Mouse (Mus musculus): ENCODE data around the gene Frmpd4. TPM values are rescaled to one million over a fixed set of nuclear protein-coding genes. Genes with fewer than 3 reads are reported as not detected.

Gene Frmpd4
- polyA plus RNA-seq, 1 experiment from 2014 or later = 0.18 TPM

DNA sequence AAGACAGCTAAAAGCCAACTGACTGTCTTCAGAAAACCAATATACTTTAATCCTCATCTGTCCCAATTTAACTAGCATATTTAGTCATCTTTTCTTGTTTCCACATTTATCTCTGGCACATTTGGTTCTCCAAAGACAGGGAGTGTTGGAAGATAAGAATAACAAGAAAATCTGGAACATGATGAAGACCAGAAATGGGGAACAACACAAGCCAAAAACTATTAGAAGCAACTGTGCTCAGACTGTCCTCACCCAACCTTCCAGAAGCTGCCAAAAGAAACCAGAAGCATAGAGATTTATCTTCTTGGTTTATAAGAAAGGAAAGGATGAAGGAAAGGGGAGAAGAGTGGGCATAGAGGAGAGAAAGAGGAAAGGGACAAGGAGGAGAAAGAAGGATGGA is 748.6 kb downstream of the Frmpd4 start:
- Histone ChIP-seq H3K27me3 (replicated peaks; ENCODE audit: control insufficient read depth, insufficient read depth, low read length) (no peaks in the 10 kb centered on the region), H3K4me3 (ENCODE audit: low read depth, low read length) (no peak overlapping the region), H3K4me2 (ENCODE audit: low read length) (no peak overlapping the region), H3K27ac (ENCODE audit: low read depth) (no peak overlapping the region), H3K9me3 (ENCODE audit: control insufficient read depth, low read length) (no peaks in the 10 kb centered on the region), H3K4me1 (replicated peaks; ENCODE audit: control insufficient read depth, insufficient read depth, low read length) (no peaks in the 10 kb centered on the region), H3K36me3 (ENCODE audit: control insufficient read depth, insufficient read depth, low read length) (no peaks in the 10 kb centered on the region), H3K9ac (ENCODE audit: low read length) (no peak overlapping the region)
- ATAC-seq (replicated peaks; ENCODE audit: low FRiP score, low TSS enrichment, low read depth) (no peak), DNase-seq (ENCODE audit: low spot score) (no peak)

DNA sequence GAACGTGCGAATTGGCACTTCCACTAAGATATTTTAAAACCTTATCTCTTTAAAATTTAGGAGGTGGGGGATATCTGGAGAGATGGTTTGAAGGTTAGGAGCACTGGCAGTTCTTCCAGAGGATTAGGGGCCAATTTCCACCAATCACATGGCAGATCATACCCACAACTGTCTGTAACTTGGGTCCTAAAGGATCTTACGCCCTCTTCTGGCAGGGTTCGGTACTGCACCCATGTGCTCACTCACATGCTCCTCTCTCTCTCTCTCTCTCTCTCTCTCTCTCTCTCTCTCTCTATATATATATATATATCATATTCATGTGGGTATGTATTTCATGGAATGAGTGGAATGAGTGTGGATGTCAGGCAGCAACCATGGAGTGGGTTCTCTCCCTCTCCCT is 759.7 kb downstream of the Frmpd4 start:
- H3K27me3 ChIP-seq (replicated peaks; ENCODE audit: control insufficient read depth, insufficient read depth, low read length) = peaks cover 2% of the 10 kb centered on the region; the same call in 1 of the 2 replicates
- H3K4me1 ChIP-seq (replicated peaks; ENCODE audit: control insufficient read depth, insufficient read depth, low read length) = no peaks in the 10 kb centered on the region
- no peak overlapping the region for H3K9ac ChIP-seq (ENCODE audit: low read length)
- H3K27ac ChIP-seq (ENCODE audit: low read depth) = no peak overlapping the region
- no peak for DNase-seq (ENCODE audit: low spot score)
- no peaks in the 10 kb centered on the region for H3K36me3 ChIP-seq (ENCODE audit: control insufficient read depth, insufficient read depth, low read length)
- H3K4me2 ChIP-seq (ENCODE audit: low read length) = no peak overlapping the region
- H3K4me3 ChIP-seq (ENCODE audit: low read depth, low read length) = no peak overlapping the region
- no peaks in the 10 kb centered on the region for H3K9me3 ChIP-seq (ENCODE audit: control insufficient read depth, low read length)
- WGBS = 50% methylated on average over 4 of the region's 4 CpGs
- ATAC-seq (replicated peaks; ENCODE audit: low FRiP score, low TSS enrichment, low read depth) = no peak

DNA sequence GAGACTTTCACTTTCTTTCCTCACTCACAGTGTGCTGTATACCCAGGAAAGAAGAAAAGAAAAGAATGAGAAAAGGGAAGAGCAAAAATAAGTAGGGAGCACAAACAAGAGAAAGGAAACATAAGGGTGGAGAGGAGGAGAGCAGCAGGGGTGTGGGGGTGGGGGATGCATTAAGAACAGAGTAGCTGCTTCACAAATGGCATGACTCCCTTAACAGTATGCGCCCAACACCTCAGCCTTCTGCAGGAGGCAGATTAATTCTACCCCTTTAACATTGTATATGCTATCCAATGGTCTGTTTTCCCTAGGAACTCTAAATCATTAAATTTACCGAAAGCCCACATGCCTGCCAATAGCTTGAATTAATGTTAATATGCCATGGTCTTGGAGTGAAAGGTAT is 766.9 kb downstream of the Frmpd4 start:
- no peak overlapping the region for H3K4me3 ChIP-seq (ENCODE audit: low read depth, low read length)
- H3K27ac ChIP-seq (ENCODE audit: low read depth) = no peak overlapping the region
- 62% methylated on average over 2 of the region's 2 CpGs for WGBS
- H3K9ac ChIP-seq (ENCODE audit: low read length) = no peak overlapping the region
- H3K4me2 ChIP-seq (ENCODE audit: low read length) = no peak overlapping the region
- no peaks in the 10 kb centered on the region for H3K4me1 ChIP-seq (replicated peaks; ENCODE audit: control insufficient read depth, insufficient read depth, low read length)
- ATAC-seq (replicated peaks; ENCODE audit: low FRiP score, low TSS enrichment, low read depth) (no peak), DNase-seq (ENCODE audit: low spot score) (no peak)
- H3K9me3 ChIP-seq (ENCODE audit: control insufficient read depth, low read length) = no peaks in the 10 kb centered on the region
- peaks cover 8% of the 10 kb centered on the region; the same call in 1 of the 2 replicates for H3K27me3 ChIP-seq (replicated peaks; ENCODE audit: control insufficient read depth, insufficient read depth, low read length)
- no peaks in the 10 kb centered on the region for H3K36me3 ChIP-seq (ENCODE audit: control insufficient read depth, insufficient read depth, low read length)

DNA sequence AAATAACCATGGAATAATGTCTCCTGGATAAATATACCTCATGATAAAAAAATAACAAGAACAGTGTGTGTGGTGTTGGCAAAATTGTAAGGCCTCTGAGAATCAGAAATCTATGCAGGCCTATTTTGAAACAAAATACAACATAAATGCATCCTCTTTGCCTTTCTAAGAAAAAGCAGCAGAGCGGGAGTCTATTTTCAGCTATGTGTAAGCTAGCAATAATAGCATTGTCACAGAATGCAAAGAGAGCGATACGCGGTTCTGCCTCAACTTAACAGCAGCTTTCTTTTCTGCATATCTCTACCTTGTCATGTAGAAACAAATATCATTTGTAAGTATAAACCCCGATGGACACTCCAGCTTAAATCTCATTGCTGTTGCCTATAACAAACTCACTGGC is 768.5 kb downstream of the Frmpd4 start:
- no peak overlapping the region for H3K27ac ChIP-seq (ENCODE audit: low read depth)
- H3K9ac ChIP-seq (ENCODE audit: low read length) = no peak overlapping the region
- H3K27me3 ChIP-seq (replicated peaks; ENCODE audit: control insufficient read depth, insufficient read depth, low read length) = 0 out of 2 replicates have a peak, but pooled peaks cover 8% of the 10 kb centered on the region
- ATAC-seq (replicated peaks; ENCODE audit: low FRiP score, low TSS enrichment, low read depth) (no peak), DNase-seq (ENCODE audit: low spot score) (no peak)
- H3K4me3 ChIP-seq (ENCODE audit: low read depth, low read length) = no peak overlapping the region
- 97% methylated on average over 5 of the region's 5 CpGs for WGBS
- no peaks in the 10 kb centered on the region for H3K36me3 ChIP-seq (ENCODE audit: control insufficient read depth, insufficient read depth, low read length)
- no peak overlapping the region for H3K4me2 ChIP-seq (ENCODE audit: low read length)
- H3K4me1 ChIP-seq (replicated peaks; ENCODE audit: control insufficient read depth, insufficient read depth, low read length) = no peaks in the 10 kb centered on the region
- H3K9me3 ChIP-seq (ENCODE audit: control insufficient read depth, low read length) = no peaks in the 10 kb centered on the region

DNA sequence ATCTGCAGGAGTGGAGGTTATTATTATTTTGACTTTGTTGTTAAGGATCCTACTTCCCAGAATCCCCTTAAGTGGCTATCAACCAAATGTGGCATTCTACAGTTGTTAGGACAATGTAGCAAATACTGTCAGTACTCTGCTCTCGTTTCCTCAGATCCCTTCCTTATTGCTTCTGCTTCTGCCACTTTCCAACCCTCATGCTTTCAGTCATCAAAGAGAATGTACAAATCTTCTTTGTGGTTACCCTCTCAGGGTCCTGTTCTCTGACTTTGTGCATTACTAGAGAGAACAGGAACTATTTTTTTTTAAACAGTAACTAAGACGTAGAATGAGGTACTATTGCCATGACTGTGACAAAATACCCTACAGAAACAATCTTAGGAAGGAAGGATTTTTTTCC is 788.3 kb downstream of the Frmpd4 start:
- H3K27me3 ChIP-seq (replicated peaks; ENCODE audit: control insufficient read depth, insufficient read depth, low read length) = no peaks in the 10 kb centered on the region
- H3K9ac ChIP-seq (ENCODE audit: low read length) = no peak overlapping the region
- no peaks in the 10 kb centered on the region for H3K36me3 ChIP-seq (ENCODE audit: control insufficient read depth, insufficient read depth, low read length)
- ATAC-seq (replicated peaks; ENCODE audit: low FRiP score, low TSS enrichment, low read depth) (no peak), DNase-seq (ENCODE audit: low spot score) (no peak)
- no peaks in the 10 kb centered on the region for H3K4me1 ChIP-seq (replicated peaks; ENCODE audit: control insufficient read depth, insufficient read depth, low read length)
- H3K9me3 ChIP-seq (ENCODE audit: control insufficient read depth, low read length) = no peaks in the 10 kb centered on the region
- WGBS = 70% methylated on average over 2 of the region's 2 CpGs
- H3K4me3 ChIP-seq (ENCODE audit: low read depth, low read length) = no peak overlapping the region
- no peak overlapping the region for H3K4me2 ChIP-seq (ENCODE audit: low read length)
- no peak overlapping the region for H3K27ac ChIP-seq (ENCODE audit: low read depth)

DNA sequence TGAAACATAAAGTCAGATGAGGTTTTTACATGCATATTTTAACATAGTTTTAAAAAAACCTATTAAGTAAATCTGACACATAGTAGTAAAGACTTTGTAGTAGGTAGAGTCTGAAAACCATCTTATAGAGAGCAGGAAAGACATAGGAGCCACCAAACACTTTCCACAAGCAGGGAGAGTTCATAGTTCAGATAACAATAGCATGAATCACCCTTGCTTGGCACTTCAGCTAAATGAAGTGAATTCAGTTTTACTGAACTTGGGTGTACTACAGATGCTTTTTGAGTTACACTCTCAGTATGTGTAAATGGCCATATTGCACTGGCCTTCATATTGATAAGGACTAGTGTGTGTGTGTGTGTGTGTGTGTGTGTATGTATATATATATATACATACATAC is 793.5 kb downstream of the Frmpd4 start:
- H3K4me2 ChIP-seq (ENCODE audit: low read length) = no peak overlapping the region
- H3K27me3 ChIP-seq (replicated peaks; ENCODE audit: control insufficient read depth, insufficient read depth, low read length) = peaks cover 8% of the 10 kb centered on the region; the same call in 1 of the 2 replicates
- H3K27ac ChIP-seq (ENCODE audit: low read depth) = no peak overlapping the region
- no peaks in the 10 kb centered on the region for H3K36me3 ChIP-seq (ENCODE audit: control insufficient read depth, insufficient read depth, low read length)
- DNase-seq (ENCODE audit: low spot score) (no peak), ATAC-seq (replicated peaks; ENCODE audit: low FRiP score, low TSS enrichment, low read depth) (no peak)
- no peaks in the 10 kb centered on the region for H3K4me1 ChIP-seq (replicated peaks; ENCODE audit: control insufficient read depth, insufficient read depth, low read length)
- no peaks in the 10 kb centered on the region for H3K9me3 ChIP-seq (ENCODE audit: control insufficient read depth, low read length)
- H3K9ac ChIP-seq (ENCODE audit: low read length) = no peak overlapping the region
- H3K4me3 ChIP-seq (ENCODE audit: low read depth, low read length) = no peak overlapping the region

DNA sequence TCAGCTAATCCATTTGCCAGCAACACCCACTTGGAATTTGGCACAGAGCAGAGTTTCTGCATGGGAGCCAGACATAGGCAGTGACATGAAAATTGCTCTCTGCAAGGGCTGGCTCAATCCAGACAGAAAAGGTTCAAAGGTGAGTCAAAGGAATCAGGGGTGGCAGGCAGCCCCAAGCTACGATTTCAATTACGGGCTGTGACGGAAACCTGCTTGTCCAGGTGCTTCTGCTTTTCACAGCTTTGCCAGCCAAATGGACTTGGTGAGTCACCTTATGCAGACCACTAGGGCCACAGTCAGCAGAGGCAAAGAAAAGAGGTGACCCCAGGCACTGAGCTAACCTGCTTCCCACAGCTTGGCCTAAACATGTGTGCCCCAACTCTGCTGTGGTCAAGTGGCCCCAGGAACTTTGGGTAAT is 857.5 kb downstream of the Frmpd4 start:
- ATAC-seq (replicated peaks; ENCODE audit: low FRiP score, low TSS enrichment, low read depth) (no peak), DNase-seq (ENCODE audit: low spot score) (no peak)
- 79% methylated on average over 3 of the region's 3 CpGs for WGBS
- Histone ChIP-seq H3K9me3 (ENCODE audit: control insufficient read depth, low read length) (no peaks in the 10 kb centered on the region), H3K36me3 (ENCODE audit: control insufficient read depth, insufficient read depth, low read length) (no peaks in the 10 kb centered on the region), H3K27ac (ENCODE audit: low read depth) (no peak overlapping the region), H3K9ac (ENCODE audit: low read length) (no peak overlapping the region), H3K4me3 (ENCODE audit: low read depth, low read length) (no peak overlapping the region), H3K4me2 (ENCODE audit: low read length) (no peak overlapping the region), H3K27me3 (replicated peaks; ENCODE audit: control insufficient read depth, insufficient read depth, low read length) (peaks cover 10% of the 10 kb centered on the region; the same call in 1 of the 2 replicates), H3K4me1 (replicated peaks; ENCODE audit: control insufficient read depth, insufficient read depth, low read length) (no peaks in the 10 kb centered on the region)

DNA sequence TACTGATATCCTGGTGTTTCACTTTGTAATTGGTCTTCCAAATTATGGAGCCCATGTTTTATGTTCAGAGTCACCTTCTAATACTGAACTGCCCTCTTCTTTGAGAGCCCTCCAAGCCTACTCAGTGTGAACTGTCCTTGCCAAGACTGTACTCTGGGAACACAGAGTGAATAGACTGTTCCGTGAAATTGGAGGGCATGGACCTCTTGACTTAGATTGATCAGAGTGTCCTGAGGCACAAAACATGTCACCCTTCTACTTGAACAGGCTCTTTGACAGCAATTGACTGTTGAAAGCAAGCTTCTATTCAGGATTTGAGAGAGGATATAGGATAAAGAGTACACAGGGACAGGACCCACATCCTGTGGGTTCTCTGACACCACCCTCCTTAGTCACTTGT is 857.9 kb downstream of the Frmpd4 start:
- Histone ChIP-seq H3K9me3 (ENCODE audit: control insufficient read depth, low read length) (no peaks in the 10 kb centered on the region), H3K4me2 (ENCODE audit: low read length) (no peak overlapping the region), H3K4me1 (replicated peaks; ENCODE audit: control insufficient read depth, insufficient read depth, low read length) (no peaks in the 10 kb centered on the region), H3K27ac (ENCODE audit: low read depth) (no peak overlapping the region), H3K4me3 (ENCODE audit: low read depth, low read length) (no peak overlapping the region), H3K36me3 (ENCODE audit: control insufficient read depth, insufficient read depth, low read length) (no peaks in the 10 kb centered on the region), H3K27me3 (replicated peaks; ENCODE audit: control insufficient read depth, insufficient read depth, low read length) (peaks cover 13% of the 10 kb centered on the region; the same call in 1 of the 2 replicates), H3K9ac (ENCODE audit: low read length) (no peak overlapping the region)
- ATAC-seq (replicated peaks; ENCODE audit: low FRiP score, low TSS enrichment, low read depth) = no peak
- no peak for DNase-seq (ENCODE audit: low spot score)
- WGBS = 86% methylated on average over 1 of the region's 1 CpGs

DNA sequence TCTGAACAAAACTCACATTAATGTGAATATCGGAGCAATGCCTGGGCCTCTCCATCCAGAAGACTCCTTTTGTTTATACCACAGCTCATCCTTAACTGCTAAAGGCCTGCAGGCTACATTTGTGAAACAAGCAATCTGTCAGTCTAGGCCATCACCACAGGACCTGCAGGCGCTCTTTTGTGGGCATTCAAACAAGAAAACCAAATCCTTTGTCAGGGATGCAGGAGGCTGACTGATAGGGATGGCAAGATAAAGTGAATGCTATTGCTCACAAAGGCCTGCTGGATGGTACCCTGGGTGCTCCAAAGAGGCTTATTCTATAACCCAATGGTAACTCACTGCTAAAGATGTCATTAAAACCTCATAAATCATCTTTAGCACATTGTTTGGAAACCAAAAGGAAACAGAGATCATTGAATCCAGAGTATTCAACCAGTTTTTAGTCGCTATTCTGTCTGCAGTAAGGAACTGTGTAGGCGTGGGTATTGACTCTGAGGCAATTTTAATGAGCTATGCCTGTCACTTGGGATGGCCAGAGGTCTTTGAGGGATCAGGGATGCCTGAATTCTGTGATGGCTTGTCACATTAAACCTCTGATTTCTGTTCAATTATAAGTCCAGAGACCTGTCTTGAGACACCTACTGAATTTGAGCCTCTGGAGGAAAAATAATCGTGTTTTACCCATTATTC is 922.1 kb downstream of the Frmpd4 start:
- ATAC-seq (replicated peaks; ENCODE audit: low FRiP score, low TSS enrichment, low read depth) (no peak), DNase-seq (ENCODE audit: low spot score) (no peak)
- no peaks in the 10 kb centered on the region for H3K36me3 ChIP-seq (ENCODE audit: control insufficient read depth, insufficient read depth, low read length)
- H3K27me3 ChIP-seq (replicated peaks; ENCODE audit: control insufficient read depth, insufficient read depth, low read length) = no peaks in the 10 kb centered on the region
- no peak overlapping the region for H3K9ac ChIP-seq (ENCODE audit: low read length)
- H3K4me1 ChIP-seq (replicated peaks; ENCODE audit: control insufficient read depth, insufficient read depth, low read length) = no peaks in the 10 kb centered on the region
- H3K4me3 ChIP-seq (ENCODE audit: low read depth, low read length) = no peak overlapping the region
- no peaks in the 10 kb centered on the region for H3K9me3 ChIP-seq (ENCODE audit: control insufficient read depth, low read length)
- no peak overlapping the region for H3K27ac ChIP-seq (ENCODE audit: low read depth)
- H3K4me2 ChIP-seq (ENCODE audit: low read length) = no peak overlapping the region
- WGBS = 36% methylated on average over 5 of the region's 5 CpGs
